Mouse (Mus musculus): ENCODE results near the gene Cabp1. TPM values are rescaled to one million over a fixed set of nuclear protein-coding genes. Genes with fewer than 3 reads are reported as not detected.

Gene Cabp1
- total RNA-seq (2014; fragmentation: Nextera tagmentation) (not detected in 2 replicates), total RNA-seq (2017) (not detected in 2 replicates)

DNA sequence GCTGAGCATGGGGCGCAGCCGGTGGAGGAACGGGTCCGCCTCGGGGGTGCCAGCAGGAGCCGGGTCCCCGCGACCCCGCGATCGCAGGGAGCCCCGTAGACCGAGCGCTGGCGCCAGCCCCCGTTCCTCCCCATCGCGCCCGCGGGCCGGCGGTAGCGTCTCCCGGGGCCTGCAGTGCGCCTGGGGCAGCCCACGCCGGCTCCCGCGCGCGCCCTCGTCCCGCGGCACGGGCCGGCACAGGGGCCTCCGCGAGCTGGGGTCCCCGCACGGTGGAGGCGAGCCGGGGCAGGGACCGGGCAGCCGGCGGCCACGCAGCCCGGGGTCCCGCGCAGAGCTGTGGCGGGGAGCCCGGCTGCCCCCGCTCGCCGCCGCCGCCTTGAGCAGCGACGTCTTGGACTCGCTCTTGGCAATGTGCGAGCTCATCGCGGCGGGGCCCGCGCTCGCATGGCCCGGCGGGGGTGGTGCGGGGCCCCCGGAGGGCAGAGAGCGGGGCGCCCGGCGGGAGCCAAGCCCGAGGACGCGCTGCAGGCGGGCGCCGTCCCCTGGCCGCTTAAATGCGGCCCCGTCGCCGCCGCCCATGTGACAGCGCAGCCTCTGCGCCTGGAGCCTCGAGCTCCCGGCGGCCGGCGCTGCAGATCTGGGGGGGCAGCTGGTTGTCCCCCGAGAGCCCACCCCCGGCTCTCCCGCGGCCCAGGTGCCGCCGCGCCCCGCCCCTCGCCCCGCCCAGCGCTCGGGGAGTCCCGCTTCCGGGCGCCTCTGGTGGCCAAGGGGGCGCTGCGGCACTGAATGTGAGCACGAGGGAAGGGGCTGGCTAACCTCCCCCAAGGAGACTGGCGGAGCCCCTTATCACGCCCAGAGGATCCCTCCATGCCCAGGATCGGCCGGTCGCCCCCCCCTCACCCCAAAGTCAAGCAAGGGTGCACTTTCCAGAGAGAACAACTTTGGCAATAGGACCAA lies at the start of gene Cabp1:
Gene Cabp1 (minus strand): TSS at position 713 of the 957 bp plus-strand sequence.
- no peak for ATAC-seq (replicated peaks; ENCODE audit: low FRiP score, low TSS enrichment, poor library complexity, severe bottlenecking)

DNA sequence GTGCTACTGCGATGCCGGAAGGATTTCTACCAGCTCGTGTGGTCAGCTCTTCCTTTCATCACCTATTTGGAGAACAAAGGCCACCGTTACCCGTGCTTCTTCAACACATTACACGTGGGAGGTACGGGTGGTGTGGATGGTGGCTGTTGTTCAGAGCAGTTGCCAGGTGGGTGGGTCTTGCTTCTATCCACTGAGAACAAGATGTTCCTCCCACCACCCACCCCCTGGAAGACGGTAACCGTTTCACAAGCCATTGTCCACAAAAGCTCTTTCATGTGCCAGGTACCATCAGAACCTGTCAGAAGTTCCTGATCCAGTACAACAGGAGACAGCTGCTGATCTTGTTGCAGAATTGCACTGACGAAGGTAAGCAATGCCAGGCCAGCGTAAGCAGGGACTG lies 46.0 kb upstream of the Cabp1 start:
- ATAC-seq (replicated peaks; ENCODE audit: low FRiP score, low TSS enrichment, poor library complexity, severe bottlenecking): no peak

- ATAC-seq (replicated peaks; ENCODE audit: low FRiP score, low TSS enrichment, poor library complexity, severe bottlenecking): no peak
These were observed 44.6 kb upstream of the Cabp1 start for GRCm38 (mm10) chr5:115238729-115239195.

- ATAC-seq (replicated peaks; ENCODE audit: low FRiP score, low TSS enrichment, poor library complexity, severe bottlenecking): peak; percentile 75
These were observed 43.9 kb upstream of the Cabp1 start for GRCm38 (mm10) chr5:115237803-115238728.

GRCm38 (mm10) chr5:115235786-115236263 lies 41.6 kb upstream of the Cabp1 start, which contains the start of gene Pop5:
TSS of gene Pop5 (plus strand) at chr5:115235836.
- peak; percentile 80 for ATAC-seq (replicated peaks; ENCODE audit: low FRiP score, low TSS enrichment, poor library complexity, severe bottlenecking)

DNA sequence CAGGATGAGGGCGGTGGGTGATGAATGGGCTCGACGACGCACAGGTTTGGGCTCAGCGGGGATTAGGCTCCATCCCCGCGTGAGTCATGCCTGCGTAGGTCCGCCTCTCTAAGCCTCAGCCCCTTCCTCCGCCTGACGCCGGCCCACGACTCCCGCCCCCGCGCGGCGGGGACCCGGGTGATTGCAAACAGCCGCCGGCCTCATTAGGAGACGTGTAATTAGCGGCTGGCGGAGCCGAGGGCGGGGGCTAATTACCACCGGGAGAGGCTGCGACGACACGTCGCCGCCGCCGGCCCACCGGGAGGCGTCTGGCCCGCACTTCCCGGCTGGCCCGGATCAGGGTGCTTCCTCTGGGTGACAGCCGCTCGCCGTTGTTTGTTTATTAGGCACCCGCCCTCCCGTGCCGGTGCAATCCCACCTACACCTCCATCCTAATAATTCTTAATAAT lies 41.2 kb upstream of the Cabp1 start:
- no peak for ATAC-seq (replicated peaks; ENCODE audit: low FRiP score, low TSS enrichment, poor library complexity, severe bottlenecking)

DNA sequence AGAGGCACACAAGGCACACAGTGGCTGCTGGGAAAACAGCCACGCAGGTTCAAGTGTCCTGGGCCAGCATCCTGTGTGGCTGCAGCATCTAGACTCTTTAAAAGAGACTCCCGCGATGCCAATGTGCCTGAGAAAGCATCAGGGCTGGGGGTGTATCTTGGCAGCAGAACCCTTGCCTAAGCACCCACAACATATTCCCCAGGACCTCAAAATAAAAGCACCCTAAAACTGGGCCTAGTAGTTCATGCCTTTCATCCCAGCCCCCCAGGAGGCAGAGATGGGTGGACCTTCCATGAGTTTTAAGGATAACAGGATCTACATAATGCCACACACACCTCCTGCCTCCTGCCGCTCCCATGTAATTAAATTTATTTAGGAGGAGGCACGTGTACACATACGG lies 40.3 kb upstream of the Cabp1 start:
- no peak for ATAC-seq (replicated peaks; ENCODE audit: low FRiP score, low TSS enrichment, poor library complexity, severe bottlenecking)

DNA sequence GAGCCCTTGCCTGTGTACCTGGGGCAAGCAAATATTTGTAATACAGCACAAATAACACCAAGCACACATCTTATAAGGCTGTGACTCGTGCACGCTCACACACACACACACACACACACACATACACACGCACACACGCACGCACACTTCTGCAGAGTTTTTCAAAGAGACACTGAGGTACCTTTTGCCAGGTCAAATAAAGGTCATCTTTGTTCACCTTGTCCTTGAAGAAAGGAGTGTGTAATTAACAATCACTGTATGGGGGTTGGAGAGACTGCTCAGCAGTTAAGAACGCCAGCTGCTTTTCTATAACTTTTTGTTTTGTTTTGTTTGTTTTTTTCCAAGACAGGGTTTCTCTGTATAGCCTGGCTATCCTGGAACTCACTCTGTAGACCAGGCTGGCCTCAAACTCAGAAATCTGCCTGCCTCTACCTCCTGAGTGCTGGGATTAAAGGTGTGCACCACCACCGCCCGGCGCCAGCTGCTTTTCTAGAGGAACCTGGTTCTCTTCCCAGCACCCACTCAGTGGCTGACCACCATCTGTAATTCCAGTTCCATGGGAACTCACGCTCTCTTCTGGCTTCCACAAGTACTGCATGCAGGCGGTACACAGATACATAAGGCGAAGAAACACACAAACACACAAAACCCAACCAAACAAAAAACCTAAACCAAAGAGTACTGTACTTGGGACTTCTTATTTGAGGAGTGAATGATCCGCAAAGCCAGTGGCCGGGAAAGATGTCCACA lies 39.0 kb upstream of the Cabp1 start:
- ATAC-seq (replicated peaks; ENCODE audit: low FRiP score, low TSS enrichment, poor library complexity, severe bottlenecking): no peak

- ATAC-seq (replicated peaks; ENCODE audit: low FRiP score, low TSS enrichment, poor library complexity, severe bottlenecking): no peak
These were observed 38.3 kb upstream of the Cabp1 start for GRCm38 (mm10) chr5:115232516-115232915.

- ATAC-seq (replicated peaks; ENCODE audit: low FRiP score, low TSS enrichment, poor library complexity, severe bottlenecking): no peak
These were observed 37.5 kb upstream of the Cabp1 start for GRCm38 (mm10) chr5:115231552-115232120.

DNA sequence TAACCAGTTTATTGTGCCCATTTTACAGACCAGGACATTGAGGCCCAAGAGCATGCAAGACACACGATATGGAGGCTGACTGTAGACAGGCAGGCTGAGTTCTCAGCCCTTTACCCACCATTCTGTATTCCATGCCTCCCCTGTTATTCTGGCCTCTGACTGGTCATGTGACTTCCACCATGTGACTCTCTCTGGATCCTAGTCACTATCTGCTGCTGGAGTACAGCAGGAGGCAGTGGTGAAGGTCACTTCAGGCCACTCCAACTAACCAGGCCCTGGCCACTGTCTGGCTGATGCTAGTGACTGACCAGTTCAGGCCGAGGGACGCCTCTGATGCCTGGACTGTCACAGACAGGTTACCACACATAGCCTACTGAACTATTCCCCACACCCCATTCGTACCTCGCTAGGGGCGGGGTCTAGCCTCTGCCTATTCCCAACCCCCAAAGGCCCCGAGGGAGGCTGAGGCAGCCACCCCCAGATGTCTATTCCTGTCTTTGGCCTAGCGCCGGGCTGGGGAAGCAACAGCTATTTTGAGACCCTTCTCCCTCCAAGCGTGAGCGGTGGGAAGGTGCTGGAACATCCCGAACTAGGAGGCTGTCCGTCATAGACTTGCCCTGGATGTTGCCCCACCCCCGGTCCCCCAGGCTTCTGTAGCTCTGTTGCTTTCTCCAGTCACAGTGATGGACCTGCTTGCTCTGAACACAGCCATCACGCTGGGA lies 36.8 kb upstream of the Cabp1 start:
- no peak for ATAC-seq (replicated peaks; ENCODE audit: low FRiP score, low TSS enrichment, poor library complexity, severe bottlenecking)

DNA sequence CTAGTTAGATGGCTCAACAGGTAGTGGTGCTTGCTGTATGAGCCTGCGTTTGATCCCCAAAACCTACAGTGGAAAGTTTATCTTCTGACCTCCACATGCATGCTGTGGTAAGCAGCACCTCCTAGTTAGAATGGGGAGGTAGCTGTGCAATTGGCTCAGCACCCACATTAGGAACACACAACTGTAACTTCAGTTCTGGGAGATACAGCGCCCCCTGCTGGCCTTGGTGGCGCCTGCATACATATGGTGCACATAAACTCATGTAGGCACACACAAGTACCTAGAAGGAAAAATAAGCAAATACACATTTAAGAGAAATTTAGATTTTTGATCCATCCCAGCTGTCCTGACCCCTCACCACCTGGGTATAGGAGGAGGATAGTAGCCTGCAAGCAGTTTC lies 28.3 kb upstream of the Cabp1 start:
- no peak for ATAC-seq (replicated peaks; ENCODE audit: low FRiP score, low TSS enrichment, poor library complexity, severe bottlenecking)

- ATAC-seq (replicated peaks; ENCODE audit: low FRiP score, low TSS enrichment, poor library complexity, severe bottlenecking): no peak
These were observed 26.9 kb upstream of the Cabp1 start for GRCm38 (mm10) chr5:115220931-115221640.

GRCm38 (mm10) chr5:115217998-115218397 lies 23.8 kb upstream of the Cabp1 start:
- peak; percentile 51 for ATAC-seq (replicated peaks; ENCODE audit: low FRiP score, low TSS enrichment, poor library complexity, severe bottlenecking)

DNA sequence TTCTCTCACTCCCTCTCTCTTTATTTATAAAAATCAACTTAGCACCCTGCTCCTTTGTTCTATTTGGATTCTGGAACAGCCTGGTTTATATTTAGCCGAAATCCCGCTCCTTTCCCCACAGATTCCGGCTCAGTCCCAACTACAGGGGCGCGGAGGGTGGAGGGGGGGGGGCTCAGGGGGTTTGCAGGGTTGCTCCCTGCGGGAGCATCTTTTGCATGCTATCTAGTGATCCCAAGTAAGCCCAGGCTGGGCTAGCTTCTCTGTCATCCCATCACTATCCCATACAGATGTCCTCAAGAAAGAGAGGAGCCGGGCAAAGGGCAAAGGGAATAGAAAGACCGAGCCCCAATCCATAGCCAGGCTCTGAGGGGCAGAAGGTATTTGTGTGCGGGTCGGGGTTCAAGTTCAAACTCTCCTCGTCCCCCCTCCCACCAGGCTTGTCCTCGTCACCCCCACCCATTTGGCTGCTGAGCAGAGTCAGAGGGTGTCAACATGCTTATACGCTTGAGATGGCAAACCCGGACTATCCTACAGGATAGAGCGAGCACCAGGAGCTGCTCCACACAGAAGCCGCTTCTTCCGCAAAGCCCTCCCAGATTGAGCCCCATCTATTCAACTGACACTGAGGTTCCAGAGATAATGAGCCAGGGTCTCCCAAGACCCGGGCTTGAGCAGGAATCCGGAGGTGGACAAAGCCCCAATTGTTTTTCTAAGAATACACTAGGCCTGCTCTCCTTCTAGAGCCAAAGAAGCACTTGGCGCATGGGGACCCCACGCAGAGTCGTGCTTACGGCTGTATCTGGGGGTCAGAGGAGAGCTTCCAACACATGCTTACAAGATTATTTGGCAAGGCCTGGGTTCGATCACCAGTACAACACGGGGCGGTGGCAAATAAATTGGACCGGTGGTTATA lies 21.3 kb upstream of the Cabp1 start:
- ATAC-seq (replicated peaks; ENCODE audit: low FRiP score, low TSS enrichment, poor library complexity, severe bottlenecking): no peak

- ATAC-seq (replicated peaks; ENCODE audit: low FRiP score, low TSS enrichment, poor library complexity, severe bottlenecking): no peak
These were observed 20.7 kb upstream of the Cabp1 start for GRCm38 (mm10) chr5:115214864-115215263.

Measured in megakaryocyte-erythroid progenitor cell, adult 5-6 weeks (primary cell).